Comparison of ENCODE assay signal across 9 mouse cellular contexts in genomic region chr11:32693431-32694141, GRCm38 (mm10). TPM values are rescaled to one million over a fixed set of nuclear protein-coding genes. Genes with fewer than 3 reads are reported as not detected.
DNase-seq lines count a peak whose midpoint lies in the region; ATAC-seq and TF ChIP-seq lines count a peak whose summit lies in the region.
"Had no signal": no experiment of that assay in that cellular context is flagged by ENCODE, and none has a peak within 500 bp of the region (broad histone marks: within the 10 kb centered on the region; RNA-seq: fewer than 3 reads in every experiment).

No protein-coding gene starts in this region.

- no peak overlapping the region for H3K4me3 ChIP-seq in forebrain, embryonic 11.5 days (ENCODE audit: low read depth, low read length)
- no peak overlapping the region for H3K4me3 ChIP-seq in forebrain, embryonic 10.5 days
- H3K4me3 ChIP-seq in lung, embryonic 14.5 days (ENCODE audit: low read depth, low read length), result no peak overlapping the region
- H3K4me3 ChIP-seq in embryonic facial prominence, embryonic 14.5 days (ENCODE audit: low read depth, low read length), result no peak overlapping the region
- H3K4me3 ChIP-seq: heart, embryonic 15.5 days had no signal

- no peaks in the 10 kb centered on the region for H3K36me3 ChIP-seq in forebrain, embryonic 11.5 days (ENCODE audit: control insufficient read depth, insufficient read depth, low read length)
- no peaks in the 10 kb centered on the region for H3K36me3 ChIP-seq in forebrain, embryonic 10.5 days (replicated peaks)
- H3K36me3 ChIP-seq in lung, embryonic 14.5 days (ENCODE audit: insufficient read depth), result no peaks in the 10 kb centered on the region
- no peaks in the 10 kb centered on the region for H3K36me3 ChIP-seq in embryonic facial prominence, embryonic 14.5 days (ENCODE audit: control insufficient read depth, insufficient read depth, low read length)
- H3K36me3 ChIP-seq: heart, embryonic 15.5 days had no signal

- H3K9ac ChIP-seq in forebrain, embryonic 11.5 days (ENCODE audit: low read length), result no peak overlapping the region
- no peak overlapping the region for H3K9ac ChIP-seq in lung, embryonic 14.5 days
- no peak overlapping the region for H3K9ac ChIP-seq in embryonic facial prominence, embryonic 14.5 days (ENCODE audit: low read depth, low read length)
- H3K9ac ChIP-seq: heart, embryonic 15.5 days had no signal

- 0 out of 2 replicates have a peak, but pooled peaks have one; percentile 33 for ATAC-seq in forebrain, embryonic 11.5 days (replicated peaks; ENCODE audit: low FRiP score)
- no peak for ATAC-seq in lung, embryonic 14.5 days (ENCODE audit: insufficient read depth)
- ATAC-seq in embryonic facial prominence, embryonic 14.5 days (ENCODE audit: low read depth), result peak; percentile 37; the same call in 1 of the 2 replicates

- H3K27me3 ChIP-seq in forebrain, embryonic 11.5 days (ENCODE audit: control insufficient read depth, insufficient read depth, low read length), result no peaks in the 10 kb centered on the region
- no peaks in the 10 kb centered on the region for H3K27me3 ChIP-seq in forebrain, embryonic 10.5 days (ENCODE audit: poor library complexity, severe bottlenecking)
- H3K27me3 ChIP-seq in lung, embryonic 14.5 days (ENCODE audit: insufficient read depth, low read length), result no peaks in the 10 kb centered on the region
- no peaks in the 10 kb centered on the region for H3K27me3 ChIP-seq in embryonic facial prominence, embryonic 14.5 days (replicated peaks; ENCODE audit: control insufficient read depth, insufficient read depth, low read length)
- H3K27me3 ChIP-seq: heart, embryonic 15.5 days had no signal

- TF ChIP-seq CTCF in lung, embryonic 14.5 days (IDR thresholded peaks at IDR 0.05; ENCODE audit: low read depth), result peak; percentile 47

- WGBS in forebrain, embryonic 11.5 days, result 72% methylated on average over 7 of the region's 7 CpGs
- 70% methylated on average over 7 of the region's 7 CpGs for WGBS in forebrain, embryonic 10.5 days
- WGBS in lung, embryonic 14.5 days, result 38% methylated on average over 7 of the region's 7 CpGs
- WGBS in embryonic facial prominence, embryonic 14.5 days, result 56% methylated on average over 7 of the region's 7 CpGs

- H3K4me2 ChIP-seq in forebrain, embryonic 11.5 days (ENCODE audit: low read depth, low read length, severe bottlenecking), result no peak overlapping the region
- H3K4me2 ChIP-seq in lung, embryonic 14.5 days, result no peak overlapping the region
- no peak overlapping the region for H3K4me2 ChIP-seq in embryonic facial prominence, embryonic 14.5 days (ENCODE audit: low read depth, low read length)
- H3K4me2 ChIP-seq: heart, embryonic 15.5 days had no signal

- no peak for DNase-seq in forebrain, embryonic 11.5 days (ENCODE audit: low spot score)
- DNase-seq in forebrain, embryonic 10.5 days (ENCODE audit: extremely low spot score, low spot score), result no peak
- peak; percentile 42 for DNase-seq in lung, embryonic 14.5 days
- no peak for DNase-seq in lung, postnatal 14 days
- peak; percentile 45 for DNase-seq in embryonic facial prominence, embryonic 14.5 days (ENCODE audit: low spot score)
- DNase-seq in naive thymus-derived CD4-positive, alpha-beta T cell, adult 2 months (ENCODE audit: low read depth), result peak; percentile 22
- DNase-seq in layer of hippocampus, adult 8-10 months (ENCODE audit: low spot score in 2 of 2), result no peak
- no peak for DNase-seq in cerebellum, postnatal 36 days

- 0 out of 2 replicates have a peak, but pooled peaks cover 2% of the 10 kb centered on the region for H3K4me1 ChIP-seq in forebrain, embryonic 11.5 days (replicated peaks; ENCODE audit: control insufficient read depth, insufficient read depth, low read length)
- H3K4me1 ChIP-seq in forebrain, embryonic 10.5 days, result peaks cover 21% of the 10 kb centered on the region
- peaks cover 11% of the 10 kb centered on the region; the same call in 1 of the 2 replicates for H3K4me1 ChIP-seq in lung, embryonic 14.5 days (ENCODE audit: insufficient read depth)
- 0 out of 2 replicates have a peak, but pooled peaks cover 2% of the 10 kb centered on the region for H3K4me1 ChIP-seq in embryonic facial prominence, embryonic 14.5 days (ENCODE audit: control insufficient read depth, insufficient read depth, low read length)

- H3K9me3 ChIP-seq in forebrain, embryonic 11.5 days (ENCODE audit: control insufficient read depth, low read length), result no peaks in the 10 kb centered on the region
- H3K9me3 ChIP-seq in forebrain, embryonic 10.5 days, result no peaks in the 10 kb centered on the region
- no peaks in the 10 kb centered on the region for H3K9me3 ChIP-seq in lung, embryonic 14.5 days (ENCODE audit: low read depth, low read length)
- H3K9me3 ChIP-seq in embryonic facial prominence, embryonic 14.5 days (ENCODE audit: control insufficient read depth, low read length), result no peaks in the 10 kb centered on the region
- H3K9me3 ChIP-seq: heart, embryonic 15.5 days had no signal

- no peak overlapping the region for H3K27ac ChIP-seq in forebrain, embryonic 11.5 days (ENCODE audit: low read depth, low read length)
- no peak overlapping the region for H3K27ac ChIP-seq in forebrain, embryonic 10.5 days
- no peak overlapping the region; the same call in 1 of the 2 replicates for H3K27ac ChIP-seq in lung, embryonic 14.5 days (ENCODE audit: low read depth)
- no peak overlapping the region for H3K27ac ChIP-seq in embryonic facial prominence, embryonic 14.5 days (replicated peaks; ENCODE audit: low read depth, low read length)

RNA-seq across cellular contexts. Expression of gene Fbxw11, which starts 51.1 kb away (rescaled TPM):
- 95.8 and 104 TPM in 2 replicates for polyA plus RNA-seq in forebrain, embryonic 11.5 days (2014; fragmentation: Nextera tagmentation; extraction: Ambion mirVana)
- polyA plus RNA-seq in forebrain, embryonic 10.5 days (2016; fragmentation: Nextera tagmentation; extraction: Ambion mirVana), result 87.0 and 90.8 TPM in 2 replicates
- polyA plus RNA-seq in lung, embryonic 14.5 days (2014; fragmentation: Nextera tagmentation; extraction: Ambion mirVana), result 82.6 and 89.5 TPM in 2 replicates
- polyA plus RNA-seq in embryonic facial prominence, embryonic 14.5 days (2014; fragmentation: Nextera tagmentation; extraction: Ambion mirVana), result 59.0 and 66.4 TPM in 2 replicates
- total RNA-seq in layer of hippocampus, adult 8-10 months (2022), result 100 to 1,000 TPM; 132 to 150 (median 135) TPM

Comparison
In these comparisons a context has a peak if more than half of its experiments do, and no peak if none do; other contexts are left out.
1. DNase-seq: peak in lung, embryonic 14.5 days (single experiment), embryonic facial prominence, embryonic 14.5 days (single experiment) and naive thymus-derived CD4-positive, alpha-beta T cell, adult 2 months (single experiment); none in forebrain, embryonic 11.5 days (single experiment), forebrain, embryonic 10.5 days (single experiment), lung, postnatal 14 days (single experiment), layer of hippocampus, adult 8-10 months (0 of 2) and cerebellum, postnatal 36 days (0 of 2).